Mouse (Mus musculus) neutrophil, adult 83 days (primary cell): ENCODE results near the gene Rs1. TPM values are rescaled to one million over a fixed set of nuclear protein-coding genes. Genes with fewer than 3 reads are reported as not detected.

ENCODE experiments used
- total RNA-seq, 2 experiments: library from RNA; stranded (reverse); gene quantifications; one replicate each; pipeline ENCODE4 v1.2.4; 2023

Rs1 gene
- not detected for total RNA-seq

GRCm38 (mm10) chrX:160767713-160768112 lies at the start of gene Rs1:
Gene Rs1, plus strand, starts transcription at chrX:160768013.

GRCm38 (mm10) chrX:160735650-160736049 lies 32.2 kb upstream of the Rs1 start, which contains the start of gene Ppef1:
Gene Ppef1, minus strand, starts transcription at chrX:160735765.

Other genes with a start within 250 kb of the Rs1 start
- not detected for gene Ppef1, start 32.2 kb upstream of the Rs1 start, total RNA-seq
- gene Gja6, start 139.0 kb downstream of the Rs1 start, total RNA-seq: under 1 TPM in 1 of 2 experiments, not detected in 1; 0.20 TPM
- under 1 TPM; 0.53 to 0.82 TPM for gene Cdkl5, start 226.7 kb downstream of the Rs1 start, total RNA-seq